Mouse (Mus musculus) layer of hippocampus, adult 8-10 months (tissue): Measurements from ENCODE around the gene Tead2. TPM values are rescaled to one million over a fixed set of nuclear protein-coding genes. Genes with fewer than 3 reads are reported as not detected.
A peak's percentile ranks its signal among the peaks of the same experiment; 100 is the strongest.

Source experiments
- DNase-seq, 2 experiments: peaks; one replicate each; pipeline ENCODE4 v3.0.0; 2022; ENCODE audit warnings: low spot score in 2 of 2
- microRNA-seq, 2 experiments: library from miRNA; unstranded; fragments of <30 nt; microRNA quantifications; one replicate each; pipeline ENCODE4 v1.2.0; 2022
- total RNA-seq, 4 experiments: library from RNA; stranded (reverse); gene quantifications; 2 replicates each; pipeline ENCODE4 v1.2.4; 2022

Gene Tead2
- total RNA-seq, 4 experiments from 2014 or later: 2.2 to 5.4 (median 3.7) TPM

- peak in 1 of 2 experiments; percentile 32 for DNase-seq
Observed at GRCm38 (mm10) chr7:45257063-45257840, 41.7 kb downstream of the Tead2 start.

- no peak for DNase-seq
Observed at GRCm38 (mm10) chr7:45259281-45259680, 43.7 kb downstream of the Tead2 start.

GRCm38 (mm10) chr7:45262266-45262665 lies 46.7 kb downstream of the Tead2 start:
- no peak for DNase-seq

DNA sequence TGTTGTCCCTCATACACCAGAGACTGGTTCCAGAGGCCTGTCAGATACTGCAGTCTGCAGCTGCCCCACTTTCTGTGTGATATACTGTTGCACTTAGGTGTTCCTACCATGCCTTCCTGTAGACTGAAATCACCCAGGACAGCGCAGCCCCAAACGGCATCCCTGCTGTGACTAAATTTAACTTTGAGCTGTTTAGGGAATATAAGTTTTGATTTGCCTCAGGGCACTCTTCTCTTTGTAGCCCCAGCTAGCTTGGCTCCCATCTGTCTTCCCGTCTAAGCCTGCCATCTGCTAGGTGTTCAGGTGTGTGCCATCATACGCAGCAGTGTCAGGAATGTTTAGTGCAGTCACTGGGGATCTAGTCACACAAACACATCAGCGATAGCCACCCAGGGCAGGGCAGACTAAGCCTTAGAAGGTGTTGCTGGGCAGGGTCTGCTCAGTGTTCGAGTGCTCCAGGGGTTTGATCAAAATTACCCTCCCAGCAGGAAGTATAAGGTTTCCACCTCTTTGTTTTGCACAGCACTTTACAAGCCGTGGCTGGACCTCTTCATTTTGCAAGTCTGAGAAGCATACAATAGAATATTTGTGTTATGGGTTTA lies 47.6 kb downstream of the Tead2 start:
- no peak for DNase-seq

DNA sequence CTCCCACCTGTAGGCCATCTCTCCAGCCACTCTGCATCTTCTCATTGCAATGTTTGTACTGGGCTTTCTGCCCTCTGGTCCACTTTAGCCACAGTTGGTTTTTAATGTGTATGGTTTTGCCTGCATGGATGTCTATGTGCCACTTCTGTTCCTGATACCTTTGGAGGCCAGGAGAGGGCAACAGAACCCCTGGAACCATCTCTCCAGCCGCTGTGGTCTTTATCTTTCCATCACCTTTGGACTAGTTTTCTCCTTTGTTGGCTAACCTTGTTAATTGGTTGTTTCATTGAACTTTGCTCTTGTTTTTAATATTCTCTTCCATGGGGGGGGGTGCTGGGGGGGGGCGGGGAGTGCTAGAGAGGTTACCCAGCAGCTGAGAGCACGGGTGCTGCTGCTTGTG lies 48.8 kb downstream of the Tead2 start:
- no peak for DNase-seq

DNA sequence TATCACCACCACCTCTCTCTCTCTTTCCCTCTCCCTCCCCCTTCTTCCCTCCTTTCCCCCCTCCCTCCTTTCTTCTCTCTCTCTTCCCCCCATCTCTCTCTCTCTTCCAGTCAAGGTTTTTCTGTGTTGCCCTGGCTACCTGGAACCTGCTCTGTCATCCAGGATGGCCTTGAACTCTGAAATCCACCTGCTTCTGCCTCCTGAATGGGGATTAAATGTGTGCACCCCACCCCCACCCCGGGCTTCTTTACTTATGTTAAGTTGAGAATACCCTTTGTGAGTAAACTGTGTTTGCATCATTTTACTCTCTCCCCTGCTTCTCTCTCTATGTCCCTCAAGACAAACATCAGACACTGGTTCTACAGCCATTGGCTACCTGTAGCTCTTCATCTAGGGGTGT lies 50.0 kb downstream of the Tead2 start:
- no peak for DNase-seq

GRCm38 (mm10) chr7:45272786-45273412 lies 57.3 kb downstream of the Tead2 start:
- no peak for DNase-seq

- DNase-seq: no peak
Observed at GRCm38 (mm10) chr7:45273672-45274071, 58.1 kb downstream of the Tead2 start.

GRCm38 (mm10) chr7:45277136-45277760 lies 61.7 kb downstream of the Tead2 start, which contains the start of gene Slc6a21:
Gene Slc6a21 (plus strand): TSS chr7:45277513.
- peak; percentile 47 to 68 for DNase-seq

Small RNA genes lying within 50 kb of the gene (microRNA-seq; reads per million reads assigned to microRNA genes)
- 1.5 to 3.8 reads per million in 2 experiments for gene Mir7055

Other genes with a start within 250 kb of the Tead2 start
- gene Cpt1c, start 240.9 kb upstream of the Tead2 start, total RNA-seq: 100 to 1,000 TPM; 123 to 144 (median 137) TPM
- 100 to 1,000 TPM; 167 to 173 (median 172) TPM for gene Prmt1, start 229.2 kb upstream of the Tead2 start, total RNA-seq
- 10 to 100 TPM; 42.1 to 52.0 (median 45.0) TPM for gene Irf3, start 218.1 kb upstream of the Tead2 start, total RNA-seq
- gene Bcl2l12, start 217.0 kb upstream of the Tead2 start, total RNA-seq: 1 to 10 TPM; 2.3 to 6.1 (median 4.3) TPM
- 100 to 1,000 TPM; 163 to 173 (median 167) TPM for gene Scaf1, start 199.4 kb upstream of the Tead2 start, total RNA-seq
- gene Rras, start 197.8 kb upstream of the Tead2 start, total RNA-seq: 10 to 100 TPM; 13.7 to 16.8 (median 15.2) TPM
- gene Prr12, start 162.9 kb upstream of the Tead2 start, total RNA-seq: 10 to 100 TPM; 72.9 to 75.3 (median 73.6) TPM
- 10 to 100 TPM; 42.2 to 53.5 (median 49.8) TPM for gene Nosip, start 153.3 kb upstream of the Tead2 start, total RNA-seq
- gene Prrg2, start 153.1 kb upstream of the Tead2 start, total RNA-seq: 1 to 10 TPM; 6.5 to 7.6 (median 6.9) TPM
- gene Rcn3, start 123.5 kb upstream of the Tead2 start, total RNA-seq: 10 to 100 TPM in 3 of 4 experiments, 1 to 10 TPM in 1; 9.9 to 13.9 (median 10.6) TPM
- gene Fcgrt, start 111.9 kb upstream of the Tead2 start, total RNA-seq: 10 to 100 TPM; 16.8 to 23.4 (median 20.1) TPM
- 100 to 1,000 TPM; 439 to 619 (median 513) TPM for gene Rps11, start 91.3 kb upstream of the Tead2 start, total RNA-seq
- 1,000 to 10,000 TPM in 1 of 4 experiments, 100 to 1,000 TPM in 3; 731 to 1,022 (median 859) TPM for gene Rpl13a, start 87.0 kb upstream of the Tead2 start, total RNA-seq
- not detected for gene Gm45713, start 79.5 kb upstream of the Tead2 start, total RNA-seq
- 10 to 100 TPM; 10.0 to 12.0 (median 10.4) TPM for gene Flt3l, start 79.3 kb upstream of the Tead2 start, total RNA-seq
- gene Pih1d1, start 61.5 kb upstream of the Tead2 start, total RNA-seq: 10 to 100 TPM; 37.5 to 56.7 (median 46.3) TPM
- gene Aldh16a1, start 61.2 kb upstream of the Tead2 start, total RNA-seq: 10 to 100 TPM; 16.9 to 18.6 (median 17.6) TPM
- 1,000 to 10,000 TPM; 1,166 to 1,245 (median 1,206) TPM for gene Slc17a7, start 51.8 kb upstream of the Tead2 start, total RNA-seq
- gene Gfy, start 36.2 kb upstream of the Tead2 start, total RNA-seq: under 1 TPM in 2 of 4 experiments, not detected in 2; 0.20 to 0.51 TPM
- gene Pth2, start 34.8 kb upstream of the Tead2 start, total RNA-seq: not detected
- gene Ccdc155, start 10.9 kb upstream of the Tead2 start, total RNA-seq: 1 to 10 TPM; 2.5 to 4.8 (median 3.6) TPM
- 1 to 10 TPM; 2.1 to 3.3 (median 2.6) TPM for gene Dkkl1, start 3.6 kb upstream of the Tead2 start, total RNA-seq
- 10 to 100 TPM in 2 of 4 experiments, 1 to 10 TPM in 2; 6.3 to 34.1 (median 18.1) TPM for gene Cd37, start 23.4 kb downstream of the Tead2 start, total RNA-seq
- 1 to 10 TPM; 1.9 to 3.4 (median 2.6) TPM for gene Slc6a16, start 25.3 kb downstream of the Tead2 start, total RNA-seq
- not detected for gene Slc6a21, start 61.8 kb downstream of the Tead2 start, total RNA-seq
- 10 to 100 TPM; 16.0 to 25.6 (median 19.4) TPM for gene Trpm4, start 118.0 kb downstream of the Tead2 start, total RNA-seq
- under 1 TPM in 2 of 4 experiments, not detected in 2; 0.21 to 0.39 TPM for gene Hrc, start 119.5 kb downstream of the Tead2 start, total RNA-seq
- gene Ppfia3, start 151.3 kb downstream of the Tead2 start, total RNA-seq: 100 to 1,000 TPM; 123 to 143 (median 133) TPM
- 100 to 1,000 TPM; 131 to 156 (median 140) TPM for gene Lin7b, start 154.8 kb downstream of the Tead2 start, total RNA-seq
- 100 to 1,000 TPM; 387 to 503 (median 439) TPM for gene Snrnp70, start 180.0 kb downstream of the Tead2 start, total RNA-seq
- gene Kcna7, start 189.9 kb downstream of the Tead2 start, total RNA-seq: under 1 TPM in 1 of 4 experiments, not detected in 3; 0.14 TPM
- under 1 TPM in 3 of 4 experiments, not detected in 1; 0.31 to 0.39 (median 0.31) TPM for gene Ntf5, start 197.9 kb downstream of the Tead2 start, total RNA-seq
- gene Lhb, start 205.1 kb downstream of the Tead2 start, total RNA-seq: under 1 TPM in 1 of 4 experiments, not detected in 3; 0.52 TPM
- gene Gys1, start 219.1 kb downstream of the Tead2 start, total RNA-seq: 10 to 100 TPM; 16.0 to 23.3 (median 20.2) TPM
- 10 to 100 TPM; 31.7 to 38.7 (median 35.4) TPM for gene Ruvbl2, start 222.3 kb downstream of the Tead2 start, total RNA-seq
- 100 to 1,000 TPM; 176 to 331 (median 227) TPM for gene Ftl1, start 244.1 kb downstream of the Tead2 start, total RNA-seq